Mouse (Mus musculus) stomach, embryonic 15.5 days (tissue): ENCODE results near the gene Sim2. TPM values are rescaled to one million over a fixed set of nuclear protein-coding genes. Genes with fewer than 3 reads are reported as not detected.

Experiments
- ATAC-seq: fragments of 200-750 bp; cut with Nextera tagmentation; 2 replicates; pipeline ENCODE4 v1.8.0; 2017; ENCODE audit warnings: low read depth, moderate number of reproducible peaks, moderate TSS enrichment; ENCODE audit not compliant: insufficient read depth, low FRiP score
- H3K27ac ChIP-seq: fragments of 300-500 bp; sonication (generic); 2 replicates; pipeline ENCODE4 v1.5.1; 2015; ENCODE audit warnings: mild to moderate bottlenecking, inconsistent platforms
- H3K27me3 ChIP-seq: fragments of 300-500 bp; sonication (generic); replicated peaks from 2 replicates; pipeline ENCODE4 v1.6.1; 2015; ENCODE audit warnings: inconsistent platforms
- H3K36me3 ChIP-seq: fragments of 300-500 bp; sonication (generic); 2 replicates; pipeline ENCODE4 v1.6.1; 2015; ENCODE audit warnings: inconsistent platforms
- H3K4me1 ChIP-seq: fragments of 300-500 bp; sonication (generic); 2 replicates; pipeline ENCODE4 v1.6.1; 2015; ENCODE audit warnings: inconsistent platforms
- H3K4me2 ChIP-seq: fragments of 300-500 bp; sonication (generic); 2 replicates; pipeline ENCODE4 v1.6.1; 2015; ENCODE audit warnings: mild to moderate bottlenecking, inconsistent platforms
- H3K4me3 ChIP-seq: fragments of 300-500 bp; sonication (generic); replicated peaks from 2 replicates; pipeline ENCODE4 v1.5.1; 2015; ENCODE audit warnings: inconsistent platforms
- H3K9ac ChIP-seq: fragments of 300-500 bp; sonication (generic); 2 replicates; pipeline ENCODE4 v1.6.1; 2015; ENCODE audit warnings: inconsistent platforms
- H3K9me3 ChIP-seq: fragments of 300-500 bp; sonication (generic); 2 replicates; pipeline ENCODE4 v1.6.1; 2016; ENCODE audit warnings: inconsistent platforms
- WGBS: fragments of 180-500 bp; shearing (Covaris S2); methylation state at CpG from one replicate; pipeline ENCODE4 v1.1.7; 2015; 5-methylcytosine and 5-hydroxymethylcytosine counted together
- polyA plus RNA-seq: library from polyadenylated mRNA; unstranded; fragments of >200 nt; fragmentation: Nextera tagmentation; extraction: Ambion mirVana; gene quantifications from 2 replicates; pipeline ENCODE4 v1.2.1, GENCODE M21; 2015

Gene Sim2
- polyA plus RNA-seq, 1 experiment from 2014 or later, result 0.31 TPM

GRCm38 (mm10) chr16:94079856-94080555 lies 4.7 kb upstream of the Sim2 start:
- Histone ChIP-seq H3K4me2 (no peak overlapping the region), H3K9me3 (no peaks in the 10 kb centered on the region), H3K4me3 (no peak overlapping the region), H3K27ac (no peak overlapping the region), H3K36me3 (no peaks in the 10 kb centered on the region), H3K4me1 (peaks cover 12% of the 10 kb centered on the region), H3K9ac (no peak overlapping the region), H3K27me3 (peaks cover 94% of the 10 kb centered on the region)
- 6% methylated on average over 13 of the region's 13 CpGs for WGBS
- no peak for ATAC-seq

- Histone ChIP-seq H3K4me1 (peaks cover 23% of the 10 kb centered on the region), H3K27me3 (peaks cover 93% of the 10 kb centered on the region), H3K9ac (no peak overlapping the region), H3K9me3 (no peaks in the 10 kb centered on the region), H3K27ac (no peak overlapping the region), H3K36me3 (no peaks in the 10 kb centered on the region), H3K4me2 (no peak overlapping the region), H3K4me3 (no peak overlapping the region)
- 19% methylated on average over 5 of the region's 5 CpGs for WGBS
- ATAC-seq, result no peak
Measured at GRCm38 (mm10) chr16:94081596-94081995, 3.1 kb upstream of the Sim2 start.

- Histone ChIP-seq H3K4me1 (peaks cover 27% of the 10 kb centered on the region), H3K4me3 (no peak overlapping the region), H3K9ac (no peak overlapping the region), H3K27me3 (peaks cover 93% of the 10 kb centered on the region), H3K36me3 (no peaks in the 10 kb centered on the region), H3K4me2 (no peak overlapping the region), H3K27ac (no peak overlapping the region), H3K9me3 (no peaks in the 10 kb centered on the region)
- 19% methylated on average over 8 of the region's 8 CpGs for WGBS
- no peak for ATAC-seq
Measured at GRCm38 (mm10) chr16:94081996-94082708, 2.6 kb upstream of the Sim2 start.

- H3K27me3 ChIP-seq, result peaks cover 93% of the 10 kb centered on the region
- H3K4me2 ChIP-seq, result no peak overlapping the region
- no peaks in the 10 kb centered on the region for H3K36me3 ChIP-seq
- no peak for ATAC-seq
- peaks cover 35% of the 10 kb centered on the region for H3K4me1 ChIP-seq
- no peaks in the 10 kb centered on the region for H3K9me3 ChIP-seq
- no peak overlapping the region for H3K27ac ChIP-seq
- 4% methylated on average over 46 of the region's 46 CpGs for WGBS
- no peak overlapping the region for H3K9ac ChIP-seq
- H3K4me3 ChIP-seq, result no peak overlapping the region
Measured at GRCm38 (mm10) chr16:94082960-94083847, 1.5 kb upstream of the Sim2 start.

GRCm38 (mm10) chr16:94083848-94084525 lies 744 bp upstream of the Sim2 start:
- Histone ChIP-seq H3K27ac (no peak overlapping the region), H3K9ac (no peak overlapping the region), H3K4me3 (no peak overlapping the region), H3K4me2 (peak overlapping the region; percentile 81), H3K9me3 (no peaks in the 10 kb centered on the region), H3K4me1 (peaks cover 33% of the 10 kb centered on the region), H3K27me3 (peaks cover 95% of the 10 kb centered on the region), H3K36me3 (no peaks in the 10 kb centered on the region)
- 1% methylated on average over 41 of the region's 41 CpGs for WGBS
- ATAC-seq, result no peak

GRCm38 (mm10) chr16:94085603-94086285 lies 1.0 kb downstream of the Sim2 start:
- H3K9me3 ChIP-seq, result no peaks in the 10 kb centered on the region
- H3K9ac ChIP-seq, result no peak overlapping the region
- no peaks in the 10 kb centered on the region for H3K36me3 ChIP-seq
- peaks cover 27% of the 10 kb centered on the region for H3K4me1 ChIP-seq
- peaks cover 95% of the 10 kb centered on the region for H3K27me3 ChIP-seq
- peak overlapping the region; percentile 81 for H3K4me2 ChIP-seq
- ATAC-seq, result no peak
- H3K27ac ChIP-seq, result no peak overlapping the region
- WGBS, result 1% methylated on average over 57 of the region's 57 CpGs
- peak overlapping the region; percentile 39 for H3K4me3 ChIP-seq

- peaks cover 96% of the 10 kb centered on the region for H3K27me3 ChIP-seq
- no peaks in the 10 kb centered on the region for H3K36me3 ChIP-seq
- H3K9me3 ChIP-seq, result no peaks in the 10 kb centered on the region
- 0 out of 2 replicates have a peak, but pooled peaks have one; percentile 21 for ATAC-seq
- peaks cover 27% of the 10 kb centered on the region for H3K4me1 ChIP-seq
- peak overlapping the region; percentile 8 for H3K4me3 ChIP-seq
- peak overlapping the region; percentile 10; the same call in 1 of the 2 replicates for H3K4me2 ChIP-seq
- 7% methylated on average over 50 of the region's 50 CpGs for WGBS
- H3K9ac ChIP-seq, result no peak overlapping the region
- H3K27ac ChIP-seq, result no peak overlapping the region
Measured at GRCm38 (mm10) chr16:94086701-94087569, 2.2 kb downstream of the Sim2 start.

GRCm38 (mm10) chr16:94087570-94088225 lies 3.0 kb downstream of the Sim2 start:
- 11% methylated on average over 16 of the region's 16 CpGs for WGBS
- ATAC-seq, result no peak
- Histone ChIP-seq H3K27me3 (peaks cover 96% of the 10 kb centered on the region), H3K27ac (no peak overlapping the region), H3K4me2 (peak overlapping the region; percentile 10; the same call in 1 of the 2 replicates), H3K4me1 (peaks cover 27% of the 10 kb centered on the region), H3K9ac (no peak overlapping the region), H3K36me3 (no peaks in the 10 kb centered on the region), H3K9me3 (no peaks in the 10 kb centered on the region), H3K4me3 (peak overlapping the region; percentile 8; the same call in 1 of the 2 replicates)

- no peak overlapping the region for H3K4me3 ChIP-seq
- peaks cover 27% of the 10 kb centered on the region for H3K4me1 ChIP-seq
- no peak overlapping the region for H3K4me2 ChIP-seq
- no peak for ATAC-seq
- H3K36me3 ChIP-seq, result no peaks in the 10 kb centered on the region
- H3K9ac ChIP-seq, result no peak overlapping the region
- no peak overlapping the region for H3K27ac ChIP-seq
- H3K9me3 ChIP-seq, result no peaks in the 10 kb centered on the region
- peaks cover 96% of the 10 kb centered on the region for H3K27me3 ChIP-seq
- 11% methylated on average over 11 of the region's 11 CpGs for WGBS
Measured at GRCm38 (mm10) chr16:94088226-94088748, 3.6 kb downstream of the Sim2 start.
